Mouse (Mus musculus) heart, embryonic 14.5 days (tissue): ENCODE results near the gene Boc. TPM values are rescaled to one million over a fixed set of nuclear protein-coding genes. Genes with fewer than 3 reads are reported as not detected.
A peak's percentile ranks its signal among the peaks of the same experiment; 100 is the strongest.

Experiments used
- ATAC-seq: fragments of 200-750 bp; cut with Nextera tagmentation; 2 replicates; pipeline ENCODE4 v1.8.0; 2017; ENCODE audit warnings: low read depth, moderate TSS enrichment; ENCODE audit not compliant: insufficient number of reproducible peaks, insufficient read depth, low FRiP score
- H3K27ac ChIP-seq, 2 experiments: fragments of 200-500 bp in 1 of 2; fragments of 300-500 bp in 1 of 2; sonication (generic) in 1 of 2; replicated peaks in 1 of 2; 2 replicates each; pipeline ENCODE4 v1.5.1; 2012 to 2014; ENCODE audit warnings: low read depth in 2 of 2, low read length in 2 of 2, control low read depth in 1 of 2, mild to moderate bottlenecking in 1 of 2, mixed read lengths in 1 of 2; ENCODE audit not compliant: control insufficient read depth in 1 of 2, insufficient read depth in 1 of 2
- H3K27me3 ChIP-seq: fragments of 300-500 bp; sonication (generic); 2 replicates; pipeline ENCODE4 v1.6.1; 2014; ENCODE audit warnings: mild to moderate bottlenecking, low read length, control low read depth; ENCODE audit not compliant: control insufficient read depth, insufficient read depth
- H3K36me3 ChIP-seq: fragments of 300-500 bp; sonication (generic); 2 replicates; pipeline ENCODE4 v1.6.1; 2014; ENCODE audit warnings: mild to moderate bottlenecking, control low read depth, low read length, mixed read lengths; ENCODE audit not compliant: control insufficient read depth, insufficient read depth
- H3K4me1 ChIP-seq, 2 experiments: fragments of 200-500 bp in 1 of 2; fragments of 300-500 bp in 1 of 2; sonication (generic) in 1 of 2; 2 replicates each; pipeline ENCODE4 v1.6.1; 2012 to 2014; ENCODE audit warnings: low read length in 2 of 2, control low read depth in 1 of 2, mixed read lengths in 1 of 2; ENCODE audit not compliant: control insufficient read depth in 2 of 2, insufficient read depth in 2 of 2
- H3K4me2 ChIP-seq: fragments of 300-500 bp; sonication (generic); 2 replicates; pipeline ENCODE4 v1.6.1; 2014; ENCODE audit warnings: mild to moderate bottlenecking, low read length
- H3K4me3 ChIP-seq, 2 experiments: fragments of 200-500 bp in 1 of 2; fragments of 300-500 bp in 1 of 2; sonication (generic) in 1 of 2; 2 replicates each; pipeline ENCODE4 v1.5.1; 2012 to 2014; ENCODE audit warnings: low read length in 2 of 2, mild to moderate bottlenecking in 2 of 2, control low read depth in 1 of 2, low read depth in 1 of 2, moderate library complexity in 1 of 2; ENCODE audit not compliant: control insufficient read depth in 1 of 2, insufficient read depth in 1 of 2
- H3K9ac ChIP-seq: fragments of 300-500 bp; sonication (generic); 2 replicates; pipeline ENCODE4 v1.6.1; 2014; ENCODE audit warnings: mild to moderate bottlenecking, low read length
- H3K9me3 ChIP-seq: fragments of 300-500 bp; sonication (generic); 2 replicates; pipeline ENCODE4 v1.6.1; 2016; ENCODE audit warnings: low read length, control low read depth; ENCODE audit not compliant: control insufficient read depth
- WGBS: fragments of 180-500 bp; shearing (Covaris S2); extraction: QIAGEN DNeasy Blood & Tissue Kit; methylation state at CpG from one replicate; pipeline ENCODE4 v1.1.7; 2014; 5-methylcytosine and 5-hydroxymethylcytosine counted together
- polyA plus RNA-seq: library from polyadenylated mRNA; unstranded; fragments of >200 nt; fragmentation: Nextera tagmentation; extraction: Ambion mirVana; gene quantifications from 2 replicates; pipeline ENCODE4 v1.2.1, GENCODE M21; 2014

Gene Boc
- polyA plus RNA-seq, 1 experiment from 2014 or later = 7.6 TPM

DNA sequence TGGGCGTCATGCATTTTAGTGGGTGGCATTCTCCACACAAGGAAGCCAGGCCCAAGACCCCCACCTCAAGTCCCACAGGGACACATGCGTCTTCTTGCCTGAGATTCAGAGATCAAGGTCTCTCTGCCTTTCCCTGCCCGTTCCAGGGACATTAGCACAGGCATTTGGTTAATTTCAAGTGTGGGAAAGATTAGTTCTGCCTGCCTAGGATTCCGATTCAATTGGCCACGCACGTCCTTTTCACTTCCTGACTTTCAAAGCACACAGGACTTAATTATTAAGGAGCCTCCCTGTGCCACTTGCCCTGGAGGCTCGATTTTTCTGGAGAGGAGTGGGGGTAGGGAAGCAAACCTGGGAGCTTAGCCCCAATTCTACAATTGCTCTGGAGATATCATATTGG lies 13.5 kb downstream of the Boc start:
- no peak for ATAC-seq
- WGBS = 48% methylated on average over 7 of the region's 7 CpGs

DNA sequence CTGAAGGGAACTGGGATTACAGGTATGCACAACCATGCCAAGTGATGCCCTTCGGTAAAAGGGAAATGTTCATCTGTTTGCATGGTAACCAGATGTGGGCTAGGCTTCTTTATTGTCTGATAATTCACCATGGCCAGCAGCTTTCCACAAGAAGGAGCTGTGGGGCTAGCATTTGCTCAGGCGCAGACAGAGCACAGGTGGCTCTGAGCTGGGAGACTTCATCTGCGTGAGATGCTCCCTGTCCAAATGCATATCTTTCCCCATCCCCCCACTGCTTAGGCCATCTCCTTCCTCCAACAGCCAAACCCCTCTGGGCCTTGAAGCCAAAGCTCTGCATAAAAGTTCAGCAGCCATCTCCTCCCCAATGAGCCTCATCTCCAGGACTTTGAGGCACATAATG lies 15.6 kb downstream of the Boc start:
- no peak overlapping the region for H3K4me2 ChIP-seq
- H3K9ac ChIP-seq = no peak overlapping the region
- H3K9me3 ChIP-seq = no peaks in the 10 kb centered on the region
- H3K4me1 ChIP-seq = peaks cover 12 to 17% of the 10 kb centered on the region in 2 experiments
- no peak overlapping the region for H3K27ac ChIP-seq
- ATAC-seq = no peak
- H3K4me3 ChIP-seq = no peak overlapping the region
- no peaks in the 10 kb centered on the region for H3K36me3 ChIP-seq
- WGBS = 63% methylated on average over 3 of the region's 3 CpGs
- no peaks in the 10 kb centered on the region for H3K27me3 ChIP-seq

More for the DNA sequence above, 13.5 kb downstream of the Boc start:
- Histone ChIP-seq H3K4me2 (no peak overlapping the region), H3K27me3 (no peaks in the 10 kb centered on the region), H3K9ac (no peak overlapping the region), H3K9me3 (no peaks in the 10 kb centered on the region), H3K4me3 (no peak overlapping the region), H3K27ac (no peak overlapping the region), H3K36me3 (no peaks in the 10 kb centered on the region), H3K4me1 (peaks cover 12 to 21% of the 10 kb centered on the region in 2 experiments; a peak in 3 of 4 replicates)

DNA sequence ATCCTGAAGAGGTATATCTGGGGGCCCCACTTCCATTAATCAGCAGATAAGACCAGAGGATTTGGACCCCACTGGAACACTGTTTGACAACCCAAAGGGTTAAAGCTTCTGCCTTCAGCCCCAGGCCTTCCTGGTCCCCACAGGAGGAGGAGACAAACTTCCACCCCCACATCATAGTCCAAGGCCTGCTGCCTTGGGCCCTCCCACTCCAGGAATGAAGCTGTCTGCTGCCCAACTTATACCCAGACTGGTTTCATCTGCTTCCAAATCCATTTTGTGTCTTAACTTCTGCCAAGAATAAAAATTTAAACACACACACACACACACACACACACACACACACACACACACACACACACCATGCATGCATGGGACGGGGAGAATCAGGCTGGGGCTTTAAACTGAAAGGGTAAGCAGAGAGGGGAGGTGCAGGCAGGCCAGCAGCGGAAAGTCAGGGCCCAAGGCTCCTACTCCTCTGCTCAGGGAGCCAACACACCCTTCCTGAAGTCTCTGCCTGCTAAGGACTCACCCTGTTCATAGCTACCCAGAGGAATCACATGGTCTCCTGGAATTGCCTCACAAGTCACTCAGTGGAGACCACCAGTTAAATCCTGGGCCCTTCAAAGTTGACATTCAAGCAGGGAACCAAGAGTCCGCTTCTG lies 16.5 kb downstream of the Boc start:
- peak; percentile 54; the same call in 1 of the 2 replicates for ATAC-seq
- Histone ChIP-seq H3K9ac (peak overlapping the region; percentile 13; the same call in 1 of the 2 replicates), H3K27me3 (no peaks in the 10 kb centered on the region), H3K27ac (peak overlapping the region in 1 of 2 experiments; percentile 35; a peak in 2 of 4 replicates), H3K36me3 (no peaks in the 10 kb centered on the region), H3K4me1 (peaks cover 12 to 17% of the 10 kb centered on the region in 2 experiments), H3K4me2 (no peak overlapping the region), H3K9me3 (no peaks in the 10 kb centered on the region), H3K4me3 (no peak overlapping the region)
- 52% methylated on average over 3 of the region's 3 CpGs for WGBS

DNA sequence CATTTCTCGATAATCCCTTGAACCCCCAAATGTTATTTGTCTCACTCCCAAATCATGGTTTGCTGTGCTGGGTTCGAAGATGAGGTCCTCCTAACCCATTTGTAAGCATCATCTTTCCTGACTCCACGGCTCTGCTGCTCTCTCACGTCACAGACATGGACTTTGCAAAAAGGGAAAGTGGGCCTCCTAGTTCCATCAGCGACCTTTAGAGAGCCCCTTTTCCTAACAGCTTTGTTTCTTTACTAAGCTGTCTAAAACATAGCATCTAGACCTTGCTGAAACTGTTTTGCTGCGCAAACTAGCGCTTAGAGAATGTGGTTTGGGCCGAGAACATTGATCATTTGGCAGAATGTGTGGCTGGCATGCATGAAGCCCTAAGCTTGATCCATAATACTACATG lies 19.1 kb downstream of the Boc start:
- ATAC-seq = no peak
- no peak overlapping the region for H3K27ac ChIP-seq
- no peak overlapping the region for H3K4me2 ChIP-seq
- H3K4me1 ChIP-seq = peaks cover 7 to 8% of the 10 kb centered on the region in 2 experiments; a peak in 3 of 4 replicates
- 81% methylated on average over 8 of the region's 8 CpGs for WGBS
- no peak overlapping the region for H3K9ac ChIP-seq
- no peaks in the 10 kb centered on the region for H3K36me3 ChIP-seq
- no peaks in the 10 kb centered on the region for H3K27me3 ChIP-seq
- H3K9me3 ChIP-seq = no peaks in the 10 kb centered on the region
- no peak overlapping the region for H3K4me3 ChIP-seq

DNA sequence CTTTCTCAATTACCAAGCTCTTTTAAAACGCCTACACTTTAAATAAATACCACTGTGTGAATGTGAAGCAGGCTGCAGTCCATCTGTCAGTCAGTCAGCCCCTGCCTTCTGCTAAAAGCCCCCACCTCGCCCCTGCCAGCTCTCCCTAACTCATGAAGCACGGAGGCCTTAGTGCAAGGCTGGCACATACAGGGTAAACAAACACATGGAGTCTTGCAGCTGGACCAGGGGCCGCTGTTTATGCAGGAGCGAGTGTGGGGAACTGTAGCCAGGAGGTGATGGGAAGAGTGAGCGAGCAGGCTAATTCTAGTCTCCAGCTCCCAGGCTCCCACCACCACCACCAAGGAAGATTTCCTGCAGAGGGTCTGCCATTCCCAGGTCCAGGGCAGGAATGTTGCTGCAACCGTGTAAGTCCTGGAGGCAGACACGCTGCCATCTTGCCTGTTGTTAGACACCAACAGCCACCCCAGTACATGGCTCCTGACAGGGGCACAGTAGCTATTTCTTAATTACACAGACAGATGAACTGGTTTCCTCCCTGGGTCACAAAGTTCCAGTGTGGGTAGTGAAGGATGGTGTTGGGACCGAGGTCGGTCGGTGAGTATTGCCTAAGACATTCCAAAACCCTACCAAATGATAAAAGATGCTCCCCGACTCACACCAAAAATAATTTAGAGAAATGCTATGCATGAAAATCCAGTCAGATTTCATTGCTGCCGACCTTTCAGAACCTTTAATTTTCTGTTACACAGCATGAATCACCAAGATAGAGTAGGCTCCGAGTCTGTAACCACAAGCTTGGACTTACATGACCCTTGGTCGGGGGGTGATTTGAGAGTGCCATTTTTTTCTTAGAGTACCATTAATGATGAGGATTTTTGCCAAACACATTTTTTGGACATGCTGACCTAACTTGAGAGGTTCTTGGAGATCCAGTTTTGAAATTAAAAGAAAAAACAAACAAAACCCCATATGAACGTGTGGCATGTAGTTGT lies 20.0 kb downstream of the Boc start:
- H3K27ac ChIP-seq = no peak overlapping the region
- no peaks in the 10 kb centered on the region for H3K9me3 ChIP-seq
- no peaks in the 10 kb centered on the region for H3K36me3 ChIP-seq
- no peaks in the 10 kb centered on the region for H3K27me3 ChIP-seq
- H3K9ac ChIP-seq = no peak overlapping the region
- no peak for ATAC-seq
- peaks cover 8 to 13% of the 10 kb centered on the region in 2 experiments for H3K4me1 ChIP-seq
- WGBS = 57% methylated on average over 16 of the region's 16 CpGs
- no peak overlapping the region for H3K4me3 ChIP-seq
- no peak overlapping the region for H3K4me2 ChIP-seq

DNA sequence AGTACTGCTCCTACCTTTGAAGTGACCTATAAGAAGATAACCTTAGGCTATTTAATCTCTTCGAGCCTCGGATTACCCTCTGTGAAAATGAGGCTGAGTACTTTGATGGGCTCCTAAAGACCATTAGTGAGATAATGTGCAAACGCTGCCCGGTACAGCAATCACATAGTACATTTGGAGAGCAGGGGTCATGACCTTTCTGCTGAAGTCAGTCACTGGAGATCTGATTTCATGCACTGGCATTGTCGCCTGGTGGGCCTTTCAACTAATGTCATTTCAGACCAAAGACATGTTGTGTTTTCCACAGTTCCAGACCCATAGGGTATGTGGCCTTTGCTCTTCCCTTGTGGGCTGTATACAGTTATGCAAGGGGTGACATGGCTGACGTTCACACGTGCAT lies 24.6 kb downstream of the Boc start:
- H3K9ac ChIP-seq = no peak overlapping the region
- WGBS = 34% methylated on average over 7 of the region's 7 CpGs
- peaks cover 22 to 37% of the 10 kb centered on the region in 2 experiments for H3K4me1 ChIP-seq
- H3K4me2 ChIP-seq = no peak overlapping the region
- H3K4me3 ChIP-seq = no peak overlapping the region
- no peak overlapping the region for H3K27ac ChIP-seq
- H3K36me3 ChIP-seq = no peaks in the 10 kb centered on the region
- ATAC-seq = no peak
- H3K27me3 ChIP-seq = no peaks in the 10 kb centered on the region
- H3K9me3 ChIP-seq = no peaks in the 10 kb centered on the region

DNA sequence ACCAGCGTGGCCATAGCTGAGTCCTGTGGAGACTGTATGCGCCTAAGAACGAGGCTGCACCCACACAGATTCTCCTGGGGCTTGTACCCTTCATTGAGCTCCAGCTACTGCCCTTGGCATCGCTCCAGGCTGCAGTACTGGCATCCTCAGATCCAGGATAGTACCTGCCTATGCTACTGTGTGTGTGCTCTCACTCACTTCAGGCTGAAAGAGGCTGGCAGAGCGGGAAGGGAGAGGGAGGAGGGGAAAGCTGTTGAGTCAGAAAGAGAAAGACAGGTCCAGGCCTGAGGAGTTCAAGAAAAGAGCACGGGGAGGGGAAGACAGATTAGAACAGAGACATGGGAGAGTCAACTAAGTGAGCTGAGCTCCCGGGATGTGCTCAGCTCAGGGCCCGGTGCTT lies 25.2 kb downstream of the Boc start:
- Histone ChIP-seq H3K27me3 (no peaks in the 10 kb centered on the region), H3K9me3 (no peaks in the 10 kb centered on the region), H3K36me3 (no peaks in the 10 kb centered on the region), H3K4me3 (no peak overlapping the region), H3K9ac (no peak overlapping the region), H3K4me1 (peaks cover 20 to 35% of the 10 kb centered on the region in 2 experiments), H3K27ac (no peak overlapping the region), H3K4me2 (no peak overlapping the region)
- no peak for ATAC-seq
- 51% methylated on average over 8 of the region's 8 CpGs for WGBS
